Mouse (Mus musculus): ENCODE measurements at regions not wholly inside any gene's neighbourhood (a gene's known extent, or its start where the extent isn't known, plus 50 kb on each side); places are given as distances from the start of the nearest gene placed in this dataset.

- WGBS = 88% methylated on average over 6 of the region's 6 CpGs
- Histone ChIP-seq H3K9ac (ENCODE audit: low read depth, low read length) (no peak overlapping the region), H3K27ac (ENCODE audit: low read length) (no peak overlapping the region), H3K9me3 (ENCODE audit: control insufficient read depth, low read length) (peaks cover 6% of the 10 kb centered on the region; the same call in 1 of the 2 replicates), H3K27me3 (replicated peaks; ENCODE audit: control insufficient read depth, insufficient read depth, low read length) (no peaks in the 10 kb centered on the region), H3K4me2 (ENCODE audit: low read depth, low read length) (no peak overlapping the region), H3K4me3 (ENCODE audit: low read length) (no peak overlapping the region), H3K36me3 (ENCODE audit: control insufficient read depth, insufficient read depth, low read length) (no peaks in the 10 kb centered on the region), H3K4me1 (ENCODE audit: control insufficient read depth, insufficient read depth, low read length) (no peaks in the 10 kb centered on the region)
- ATAC-seq = no peak
Measured at GRCm38 (mm10) chr5:119156638-119157037, 513.8 kb upstream of the Tbx3 start.

- 76% methylated on average over 4 of the region's 4 CpGs for WGBS
- Histone ChIP-seq H3K27me3 (replicated peaks; ENCODE audit: control insufficient read depth, insufficient read depth, low read length) (no peaks in the 10 kb centered on the region), H3K4me2 (ENCODE audit: low read depth, low read length) (no peak overlapping the region), H3K9me3 (ENCODE audit: control insufficient read depth, low read length) (peaks cover 6% of the 10 kb centered on the region; the same call in 1 of the 2 replicates), H3K4me1 (ENCODE audit: control insufficient read depth, insufficient read depth, low read length) (no peaks in the 10 kb centered on the region), H3K36me3 (ENCODE audit: control insufficient read depth, insufficient read depth, low read length) (no peaks in the 10 kb centered on the region), H3K4me3 (ENCODE audit: low read length) (no peak overlapping the region), H3K27ac (ENCODE audit: low read length) (no peak overlapping the region), H3K9ac (ENCODE audit: low read depth, low read length) (no peak overlapping the region)
- no peak for ATAC-seq
Measured at GRCm38 (mm10) chr5:119158171-119158570, 512.3 kb upstream of the Tbx3 start.

GRCm38 (mm10) chr5:119162132-119162675, 508.3 kb upstream of the Tbx3 start:
- Histone ChIP-seq H3K9ac (ENCODE audit: low read depth, low read length) (no peak overlapping the region), H3K36me3 (ENCODE audit: control insufficient read depth, insufficient read depth, low read length) (no peaks in the 10 kb centered on the region), H3K27me3 (replicated peaks; ENCODE audit: control insufficient read depth, insufficient read depth, low read length) (no peaks in the 10 kb centered on the region), H3K9me3 (ENCODE audit: control insufficient read depth, low read length) (no peaks in the 10 kb centered on the region), H3K27ac (ENCODE audit: low read length) (no peak overlapping the region), H3K4me3 (ENCODE audit: low read length) (no peak overlapping the region), H3K4me1 (ENCODE audit: control insufficient read depth, insufficient read depth, low read length) (no peaks in the 10 kb centered on the region), H3K4me2 (ENCODE audit: low read depth, low read length) (no peak overlapping the region)
- no peak for ATAC-seq
- 86% methylated on average over 13 of the region's 13 CpGs for WGBS

DNA sequence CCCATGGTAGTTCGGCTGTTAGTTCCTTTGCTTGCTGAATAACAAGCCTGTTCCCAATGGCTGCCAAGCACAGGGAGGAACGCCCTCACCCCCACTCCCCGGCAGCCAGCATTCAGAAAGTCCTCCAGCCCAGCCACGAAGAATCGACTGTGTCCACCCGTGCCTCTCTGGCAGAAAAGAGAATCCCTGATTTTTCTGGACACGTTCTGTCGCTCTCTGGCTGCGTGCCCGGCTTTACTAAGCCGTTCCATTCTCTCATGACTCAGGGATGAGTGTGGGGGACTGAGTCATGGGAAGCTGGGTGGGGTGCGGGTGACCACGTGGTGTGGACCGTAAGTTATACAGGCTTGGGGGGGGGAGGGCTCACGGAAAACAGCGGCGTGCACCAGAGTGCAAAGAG, 502.8 kb upstream of the Tbx3 start:
- no peak overlapping the region for H3K27ac ChIP-seq (ENCODE audit: low read length)
- no peak overlapping the region for H3K4me3 ChIP-seq (ENCODE audit: low read length)
- H3K36me3 ChIP-seq (ENCODE audit: control insufficient read depth, insufficient read depth, low read length) = no peaks in the 10 kb centered on the region
- no peaks in the 10 kb centered on the region for H3K9me3 ChIP-seq (ENCODE audit: control insufficient read depth, low read length)
- H3K4me1 ChIP-seq (ENCODE audit: control insufficient read depth, insufficient read depth, low read length) = no peaks in the 10 kb centered on the region
- no peak overlapping the region for H3K9ac ChIP-seq (ENCODE audit: low read depth, low read length)
- H3K4me2 ChIP-seq (ENCODE audit: low read depth, low read length) = no peak overlapping the region
- peak; percentile 64 for ATAC-seq
- no peaks in the 10 kb centered on the region for H3K27me3 ChIP-seq (replicated peaks; ENCODE audit: control insufficient read depth, insufficient read depth, low read length)
- 66% methylated on average over 17 of the region's 17 CpGs for WGBS

- Histone ChIP-seq H3K9ac (ENCODE audit: low read depth, low read length) (no peak overlapping the region), H3K36me3 (ENCODE audit: control insufficient read depth, insufficient read depth, low read length) (no peaks in the 10 kb centered on the region), H3K9me3 (ENCODE audit: control insufficient read depth, low read length) (no peaks in the 10 kb centered on the region), H3K4me2 (ENCODE audit: low read depth, low read length) (no peak overlapping the region), H3K27me3 (replicated peaks; ENCODE audit: control insufficient read depth, insufficient read depth, low read length) (no peaks in the 10 kb centered on the region), H3K27ac (ENCODE audit: low read length) (no peak overlapping the region), H3K4me1 (ENCODE audit: control insufficient read depth, insufficient read depth, low read length) (no peaks in the 10 kb centered on the region), H3K4me3 (ENCODE audit: low read length) (no peak overlapping the region)
- ATAC-seq = no peak
- WGBS = 94% methylated on average over 7 of the region's 7 CpGs
Measured at GRCm38 (mm10) chr5:119169274-119169673, 501.2 kb upstream of the Tbx3 start.

DNA sequence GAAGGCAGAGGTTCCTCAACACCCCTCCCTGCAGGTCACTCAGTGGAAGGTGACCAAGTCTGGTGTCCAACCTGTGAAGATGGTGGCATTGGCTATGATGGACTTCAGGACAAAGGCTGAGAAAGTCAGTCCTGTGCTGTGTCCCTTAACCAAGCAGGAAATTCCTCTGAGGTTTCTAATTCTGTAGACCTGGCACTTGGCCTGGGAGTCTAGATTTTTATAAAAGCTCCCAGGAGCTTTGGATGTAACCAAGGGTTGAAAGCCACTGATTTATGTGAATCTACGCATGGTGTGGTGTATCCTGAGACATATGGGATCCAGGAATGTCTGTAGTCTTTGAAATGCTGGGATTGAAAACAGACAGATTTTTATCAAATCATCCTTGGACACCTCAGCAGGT, 498.8 kb upstream of the Tbx3 start:
- no peak for ATAC-seq
- no peak overlapping the region for H3K4me2 ChIP-seq (ENCODE audit: low read depth, low read length)
- no peaks in the 10 kb centered on the region for H3K27me3 ChIP-seq (replicated peaks; ENCODE audit: control insufficient read depth, insufficient read depth, low read length)
- H3K9me3 ChIP-seq (ENCODE audit: control insufficient read depth, low read length) = no peaks in the 10 kb centered on the region
- WGBS = 81% methylated on average over 1 of the region's 1 CpGs
- no peak overlapping the region for H3K4me3 ChIP-seq (ENCODE audit: low read length)
- H3K4me1 ChIP-seq (ENCODE audit: control insufficient read depth, insufficient read depth, low read length) = no peaks in the 10 kb centered on the region
- no peak overlapping the region for H3K9ac ChIP-seq (ENCODE audit: low read depth, low read length)
- H3K36me3 ChIP-seq (ENCODE audit: control insufficient read depth, insufficient read depth, low read length) = no peaks in the 10 kb centered on the region
- H3K27ac ChIP-seq (ENCODE audit: low read length) = no peak overlapping the region

GRCm38 (mm10) chr5:119178805-119179204, 491.7 kb upstream of the Tbx3 start:
- H3K27me3 ChIP-seq (replicated peaks; ENCODE audit: control insufficient read depth, insufficient read depth, low read length) = no peaks in the 10 kb centered on the region
- H3K4me2 ChIP-seq (ENCODE audit: low read depth, low read length) = no peak overlapping the region
- no peak overlapping the region for H3K4me3 ChIP-seq (ENCODE audit: low read length)
- ATAC-seq = peak; percentile 90
- no peak overlapping the region for H3K9ac ChIP-seq (ENCODE audit: low read depth, low read length)
- H3K36me3 ChIP-seq (ENCODE audit: control insufficient read depth, insufficient read depth, low read length) = no peaks in the 10 kb centered on the region
- H3K4me1 ChIP-seq (ENCODE audit: control insufficient read depth, insufficient read depth, low read length) = peaks cover 11% of the 10 kb centered on the region; the same call in 1 of the 2 replicates
- no peaks in the 10 kb centered on the region for H3K9me3 ChIP-seq (ENCODE audit: control insufficient read depth, low read length)
- WGBS = 24% methylated on average over 9 of the region's 9 CpGs
- no peak overlapping the region for H3K27ac ChIP-seq (ENCODE audit: low read length)

DNA sequence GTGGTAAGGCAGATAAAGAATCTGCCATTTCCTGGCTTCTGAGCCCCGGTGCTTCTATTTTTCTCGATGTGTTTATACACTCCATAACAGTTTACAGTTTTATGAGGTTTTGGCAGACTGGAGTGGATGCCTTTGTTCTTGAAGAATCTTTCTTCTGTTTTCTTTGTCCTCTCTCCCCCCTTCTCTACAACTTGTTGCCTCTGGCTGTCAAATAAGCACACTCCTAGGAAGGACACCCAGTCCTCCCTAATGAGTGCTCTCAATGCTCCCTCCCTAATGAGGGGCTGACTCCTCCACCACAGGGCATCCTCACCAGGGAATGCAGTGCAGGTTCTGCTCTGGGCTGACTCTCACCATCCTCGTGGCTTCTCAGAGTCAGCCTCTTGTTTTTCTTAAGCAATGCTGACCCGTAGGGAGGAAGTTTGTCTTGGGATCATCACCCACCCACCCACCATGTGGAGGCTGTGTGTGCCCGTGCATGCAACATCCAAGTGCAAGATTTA, 486.9 kb upstream of the Tbx3 start:
- no peak overlapping the region for H3K27ac ChIP-seq (ENCODE audit: low read length)
- no peak for ATAC-seq
- no peaks in the 10 kb centered on the region for H3K36me3 ChIP-seq (ENCODE audit: control insufficient read depth, insufficient read depth, low read length)
- H3K4me3 ChIP-seq (ENCODE audit: low read length) = no peak overlapping the region
- H3K27me3 ChIP-seq (replicated peaks; ENCODE audit: control insufficient read depth, insufficient read depth, low read length) = no peaks in the 10 kb centered on the region
- no peak overlapping the region for H3K4me2 ChIP-seq (ENCODE audit: low read depth, low read length)
- H3K9ac ChIP-seq (ENCODE audit: low read depth, low read length) = no peak overlapping the region
- H3K9me3 ChIP-seq (ENCODE audit: control insufficient read depth, low read length) = no peaks in the 10 kb centered on the region
- peaks cover 8% of the 10 kb centered on the region; the same call in 1 of the 2 replicates for H3K4me1 ChIP-seq (ENCODE audit: control insufficient read depth, insufficient read depth, low read length)
- 40% methylated on average over 5 of the region's 5 CpGs for WGBS

GRCm38 (mm10) chr5:119186611-119187010, 483.9 kb upstream of the Tbx3 start:
- H3K27ac ChIP-seq (ENCODE audit: low read length) = no peak overlapping the region
- no peaks in the 10 kb centered on the region for H3K27me3 ChIP-seq (replicated peaks; ENCODE audit: control insufficient read depth, insufficient read depth, low read length)
- ATAC-seq = no peak
- peaks cover 7% of the 10 kb centered on the region; the same call in 1 of the 2 replicates for H3K4me1 ChIP-seq (ENCODE audit: control insufficient read depth, insufficient read depth, low read length)
- H3K36me3 ChIP-seq (ENCODE audit: control insufficient read depth, insufficient read depth, low read length) = no peaks in the 10 kb centered on the region
- H3K4me2 ChIP-seq (ENCODE audit: low read depth, low read length) = no peak overlapping the region
- H3K9ac ChIP-seq (ENCODE audit: low read depth, low read length) = no peak overlapping the region
- no peak overlapping the region for H3K4me3 ChIP-seq (ENCODE audit: low read length)
- 79% methylated on average over 3 of the region's 3 CpGs for WGBS
- H3K9me3 ChIP-seq (ENCODE audit: control insufficient read depth, low read length) = no peaks in the 10 kb centered on the region

DNA sequence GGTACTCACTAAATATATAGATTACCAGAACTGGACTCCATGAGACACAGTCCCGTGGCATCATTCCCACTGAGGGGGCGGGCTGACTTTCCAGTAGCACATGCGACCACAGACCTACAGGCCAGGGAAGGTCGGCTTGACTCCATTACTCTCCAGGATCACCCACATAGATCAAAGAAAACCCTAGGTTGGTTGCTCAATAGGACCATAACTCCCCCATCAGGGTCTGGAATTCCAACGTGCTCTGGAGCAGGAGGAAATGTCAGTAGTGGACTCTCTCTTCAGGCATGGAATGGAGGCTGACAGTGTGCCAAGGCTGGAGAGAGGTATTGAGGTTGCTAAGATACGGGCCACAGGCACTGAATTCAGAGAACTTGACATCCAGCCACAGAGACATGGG, 482.0 kb upstream of the Tbx3 start:
- ATAC-seq = no peak
- Histone ChIP-seq H3K4me1 (ENCODE audit: control insufficient read depth, insufficient read depth, low read length) (peaks cover 5% of the 10 kb centered on the region), H3K9me3 (ENCODE audit: control insufficient read depth, low read length) (no peaks in the 10 kb centered on the region), H3K9ac (ENCODE audit: low read depth, low read length) (no peak overlapping the region), H3K36me3 (ENCODE audit: control insufficient read depth, insufficient read depth, low read length) (no peaks in the 10 kb centered on the region), H3K27ac (ENCODE audit: low read length) (no peak overlapping the region), H3K4me3 (ENCODE audit: low read length) (no peak overlapping the region), H3K4me2 (ENCODE audit: low read depth, low read length) (no peak overlapping the region), H3K27me3 (replicated peaks; ENCODE audit: control insufficient read depth, insufficient read depth, low read length) (no peaks in the 10 kb centered on the region)
- 50% methylated on average over 6 of the region's 6 CpGs for WGBS
